Mouse (Mus musculus) lung, embryonic 16.5 days (tissue): Measurements from ENCODE around the gene Slc16a3. TPM values are rescaled to one million over a fixed set of nuclear protein-coding genes. Genes with fewer than 3 reads are reported as not detected.

Experiments used
- ATAC-seq: fragments of 200-750 bp; cut with Nextera tagmentation; 2 replicates; pipeline ENCODE4 v1.8.0; 2017; ENCODE audit warnings: low read depth, mild to moderate bottlenecking, moderate library complexity
- H3K27ac ChIP-seq: fragments of 300-500 bp; sonication (generic); 2 replicates; pipeline ENCODE4 v1.5.1; 2014; ENCODE audit warnings: mild to moderate bottlenecking, control low read depth, low read length
- H3K27me3 ChIP-seq: fragments of 300-500 bp; sonication (generic); 2 replicates; pipeline ENCODE4 v1.6.1; 2014; ENCODE audit warnings: low read depth, low read length, mixed read lengths; ENCODE audit not compliant: control insufficient read depth, insufficient read depth
- H3K36me3 ChIP-seq: fragments of 300-500 bp; sonication (generic); 2 replicates; pipeline ENCODE4 v1.6.1; 2014; ENCODE audit warnings: low read length; ENCODE audit not compliant: control insufficient read depth, insufficient read depth
- H3K4me1 ChIP-seq: fragments of 300-500 bp; sonication (generic); replicated peaks from 2 replicates; pipeline ENCODE4 v1.6.1; 2014; ENCODE audit warnings: low read length, mixed read lengths; ENCODE audit not compliant: control insufficient read depth, insufficient read depth
- H3K4me2 ChIP-seq: fragments of 300-500 bp; sonication (generic); 2 replicates; pipeline ENCODE4 v1.6.1; 2014; ENCODE audit warnings: low read depth, low read length, control low read depth
- H3K4me3 ChIP-seq: fragments of 300-500 bp; sonication (generic); 2 replicates; pipeline ENCODE4 v1.5.1; 2014; ENCODE audit warnings: mild to moderate bottlenecking, low read length, control low read depth
- H3K9ac ChIP-seq: fragments of 300-500 bp; sonication (generic); 2 replicates; pipeline ENCODE4 v1.6.1; 2014; ENCODE audit warnings: low read length, control low read depth
- H3K9me3 ChIP-seq: fragments of 300-500 bp; sonication (generic); 2 replicates; pipeline ENCODE4 v1.6.1; 2016; ENCODE audit warnings: low read length; ENCODE audit not compliant: control insufficient read depth
- WGBS: fragments of 180-500 bp; shearing (Covaris S2); extraction: QIAGEN DNeasy Blood & Tissue Kit; methylation state at CpG from one replicate; pipeline ENCODE4 v1.1.7; 2014; 5-methylcytosine and 5-hydroxymethylcytosine counted together
- polyA plus RNA-seq: library from polyadenylated mRNA; unstranded; fragments of >200 nt; fragmentation: Nextera tagmentation; extraction: Ambion mirVana; gene quantifications from 2 replicates; pipeline ENCODE4 v1.2.1, GENCODE M21; 2015

Gene Slc16a3
- polyA plus RNA-seq, result 52.2 and 62.5 TPM in 2 replicates

- H3K9me3 ChIP-seq, result no peaks in the 10 kb centered on the region
These were observed at the start of gene Slc16a3 for GRCm38 (mm10) chr11:120948328-120948727. Slc16a3 (plus strand) TSS chr11:120948480.

GRCm38 (mm10) chr11:120900276-120901244 is 47.7 kb upstream of the Slc16a3 start:
- Histone ChIP-seq H3K4me2 (no peak overlapping the region), H3K9ac (no peak overlapping the region), H3K36me3 (no peaks in the 10 kb centered on the region; the same call in 1 of the 2 replicates), H3K9me3 (no peaks in the 10 kb centered on the region), H3K4me3 (no peak overlapping the region), H3K4me1 (peaks cover 9% of the 10 kb centered on the region), H3K27me3 (no peaks in the 10 kb centered on the region), H3K27ac (no peak overlapping the region)
- ATAC-seq, result peak; percentile 36; the same call in 1 of the 2 replicates
- WGBS, result 67% methylated on average over 8 of the region's 8 CpGs

More at GRCm38 (mm10) chr11:120948328-120948727, at the start of gene Slc16a3:
- H3K27ac ChIP-seq, result 0 out of 2 replicates have a peak within 1 kb of the TSS, but pooled peaks have one; percentile 15
- ATAC-seq, result no peak
- H3K36me3 ChIP-seq, result no peaks in the 10 kb centered on the region
- 22% methylated on average over 12 of the region's 12 CpGs for WGBS
- peak within 1 kb of the TSS; percentile 78 for H3K4me2 ChIP-seq
- H3K4me1 ChIP-seq, result peaks cover 25% of the 10 kb centered on the region
- H3K4me3 ChIP-seq, result peak within 1 kb of the TSS; percentile 55
- no peaks in the 10 kb centered on the region for H3K27me3 ChIP-seq
- peak within 1 kb of the TSS; percentile 67 for H3K9ac ChIP-seq

- H3K4me1 ChIP-seq, result peaks cover 9% of the 10 kb centered on the region
- no peak overlapping the region for H3K4me2 ChIP-seq
- WGBS, result 82% methylated on average over 21 of the region's 21 CpGs
- H3K27ac ChIP-seq, result no peak overlapping the region
- no peak overlapping the region for H3K9ac ChIP-seq
- ATAC-seq, result no peak
- H3K36me3 ChIP-seq, result no peaks in the 10 kb centered on the region; the same call in 1 of the 2 replicates
- no peaks in the 10 kb centered on the region for H3K27me3 ChIP-seq
- H3K4me3 ChIP-seq, result no peak overlapping the region
- H3K9me3 ChIP-seq, result no peaks in the 10 kb centered on the region
These were observed 46.4 kb upstream of the Slc16a3 start for GRCm38 (mm10) chr11:120901729-120902486.

- Histone ChIP-seq H3K4me3 (no peak overlapping the region), H3K27me3 (no peaks in the 10 kb centered on the region), H3K27ac (0 out of 2 replicates have a peak overlapping the region, but pooled peaks have one; percentile 14), H3K4me2 (no peak overlapping the region), H3K9me3 (no peaks in the 10 kb centered on the region), H3K4me1 (peaks cover 8% of the 10 kb centered on the region), H3K36me3 (no peaks in the 10 kb centered on the region), H3K9ac (no peak overlapping the region)
- 50% methylated on average over 10 of the region's 10 CpGs for WGBS
- ATAC-seq, result no peak
These were observed 45.7 kb upstream of the Slc16a3 start for GRCm38 (mm10) chr11:120902487-120903142.

- Histone ChIP-seq H3K36me3 (no peaks in the 10 kb centered on the region), H3K9me3 (no peaks in the 10 kb centered on the region), H3K4me1 (peaks cover 6% of the 10 kb centered on the region; the same call in 1 of the 2 replicates), H3K9ac (no peak overlapping the region), H3K4me2 (no peak overlapping the region), H3K27me3 (no peaks in the 10 kb centered on the region), H3K4me3 (no peak overlapping the region), H3K27ac (0 out of 2 replicates have a peak overlapping the region, but pooled peaks have one; percentile 14)
- no peak for ATAC-seq
- 66% methylated on average over 24 of the region's 24 CpGs for WGBS
These were observed 45.0 kb upstream of the Slc16a3 start for GRCm38 (mm10) chr11:120903159-120903850.

- no peak overlapping the region for H3K9ac ChIP-seq
These were observed 43.7 kb upstream of the Slc16a3 start for GRCm38 (mm10) chr11:120904561-120904960.

GRCm38 (mm10) chr11:120905430-120905873 is 42.8 kb upstream of the Slc16a3 start:
- no peak overlapping the region for H3K9ac ChIP-seq
- peak; percentile 83 for ATAC-seq
- no peaks in the 10 kb centered on the region for H3K9me3 ChIP-seq
- H3K4me1 ChIP-seq, result peaks cover 6% of the 10 kb centered on the region; the same call in 1 of the 2 replicates
- no peaks in the 10 kb centered on the region for H3K27me3 ChIP-seq
- H3K4me3 ChIP-seq, result no peak overlapping the region
- H3K27ac ChIP-seq, result no peak overlapping the region
- 5% methylated on average over 1 of the region's 1 CpGs for WGBS
- H3K36me3 ChIP-seq, result no peaks in the 10 kb centered on the region
- no peak overlapping the region for H3K4me2 ChIP-seq

More at GRCm38 (mm10) chr11:120904561-120904960, 43.7 kb upstream of the Slc16a3 start:
- no peak overlapping the region for H3K4me3 ChIP-seq
- no peaks in the 10 kb centered on the region for H3K36me3 ChIP-seq
- H3K4me2 ChIP-seq, result no peak overlapping the region
- 95% methylated on average over 3 of the region's 3 CpGs for WGBS
- no peak overlapping the region for H3K27ac ChIP-seq
- no peaks in the 10 kb centered on the region for H3K9me3 ChIP-seq
- H3K4me1 ChIP-seq, result peaks cover 6% of the 10 kb centered on the region; the same call in 1 of the 2 replicates
- no peaks in the 10 kb centered on the region for H3K27me3 ChIP-seq
- no peak for ATAC-seq

- H3K36me3 ChIP-seq, result peaks cover 9% of the 10 kb centered on the region; the same call in 1 of the 2 replicates
- H3K4me3 ChIP-seq, result no peak overlapping the region
- no peak for ATAC-seq
- WGBS, result 97% methylated on average over 4 of the region's 4 CpGs
- no peaks in the 10 kb centered on the region for H3K4me1 ChIP-seq
- H3K9ac ChIP-seq, result no peak overlapping the region
- H3K27ac ChIP-seq, result no peak overlapping the region
- H3K4me2 ChIP-seq, result no peak overlapping the region
- H3K27me3 ChIP-seq, result no peaks in the 10 kb centered on the region
- no peaks in the 10 kb centered on the region for H3K9me3 ChIP-seq
These were observed 34.5 kb upstream of the Slc16a3 start for GRCm38 (mm10) chr11:120913796-120914195.
